Mouse (Mus musculus) bone marrow macrophage, adult 2 months (primary cell): Measurements from ENCODE around the gene Clic3. TPM values are rescaled to one million over a fixed set of nuclear protein-coding genes. Genes with fewer than 3 reads are reported as not detected.

Source experiments
- H3K27ac ChIP-seq: 2 replicates; pipeline ENCODE4 v1.5.1; 2012; ENCODE audit warnings: low read depth, low read length; ENCODE audit not compliant: insufficient read depth
- H3K4me1 ChIP-seq: 2 replicates; pipeline ENCODE4 v1.6.1; 2012; ENCODE audit warnings: low read length; ENCODE audit not compliant: control insufficient read depth, insufficient read depth
- H3K4me3 ChIP-seq: 2 replicates; pipeline ENCODE4 v1.5.1; 2012; ENCODE audit warnings: mild to moderate bottlenecking, low read length, moderate library complexity; ENCODE audit not compliant: insufficient read depth
- CTCF ChIP-seq: IDR thresholded peaks from 2 replicates; pipeline ENCODE4 v1.5.1; 2012; ENCODE audit warnings: low read depth, mild to moderate bottlenecking, low read length, moderate library complexity
- POLR2A ChIP-seq: IDR thresholded peaks from 2 replicates; pipeline ENCODE4 v1.6.1; 2012; ENCODE audit warnings: mild to moderate bottlenecking, low read depth, low read length, borderline replicate concordance
- polyA plus RNA-seq: library from polyadenylated mRNA; stranded (reverse); fragments of >200 nt; gene quantifications from 2 replicates; pipeline ENCODE4 v1.2.4, GENCODE M21; 2012; ENCODE audit not compliant: missing spikeins, insufficient read depth, insufficient read length

Clic3 gene
- polyA plus RNA-seq, 1 experiment = not detected

- Histone ChIP-seq H3K4me1 (no peaks in the 10 kb centered on the region; the same call in 1 of the 2 replicates), H3K4me3 (no peak overlapping the region), H3K27ac (no peak overlapping the region)
- TF ChIP-seq POLR2A (no peak), CTCF (no peak)
These were observed 23.1 kb downstream of the Clic3 start for GRCm38 (mm10) chr2:25479551-25480311.

GRCm38 (mm10) chr2:25480541-25480940 lies 23.9 kb downstream of the Clic3 start:
- Histone ChIP-seq H3K27ac (no peak overlapping the region), H3K4me1 (no peaks in the 10 kb centered on the region; the same call in 1 of the 2 replicates), H3K4me3 (no peak overlapping the region)
- TF ChIP-seq CTCF = no peak
- no peak for TF ChIP-seq POLR2A

DNA sequence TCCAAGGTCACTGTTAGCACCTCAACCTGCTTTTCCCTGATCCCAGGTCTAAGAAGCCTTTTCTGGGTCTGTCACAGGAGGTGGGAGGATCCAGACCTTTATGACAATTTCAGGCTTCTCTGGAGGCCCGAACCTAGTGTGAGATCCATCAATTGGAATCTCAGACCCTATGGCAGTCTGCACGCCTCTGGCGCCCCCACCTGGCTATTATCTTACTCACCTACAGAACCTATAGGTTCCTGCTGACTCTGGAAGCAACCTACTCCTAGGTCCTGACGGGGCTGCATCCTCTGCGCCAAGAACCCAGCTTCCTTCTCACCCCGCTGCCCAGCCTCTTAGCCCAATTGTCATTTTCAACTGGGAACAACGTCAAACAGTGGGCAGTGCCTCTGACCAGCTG lies 26.3 kb downstream of the Clic3 start:
- Histone ChIP-seq H3K4me3 (no peak overlapping the region), H3K27ac (no peak overlapping the region), H3K4me1 (no peaks in the 10 kb centered on the region; the same call in 1 of the 2 replicates)
- TF ChIP-seq POLR2A (no peak), CTCF (peak; percentile 67; the same call in 1 of the 2 replicates)

GRCm38 (mm10) chr2:25484901-25485647 lies 28.4 kb downstream of the Clic3 start:
- Histone ChIP-seq H3K4me3 (no peak overlapping the region), H3K4me1 (0 out of 2 replicates have a peak, but pooled peaks cover 3% of the 10 kb centered on the region), H3K27ac (no peak overlapping the region)
- TF ChIP-seq CTCF (no peak), POLR2A (no peak)

- H3K27ac ChIP-seq = no peak overlapping the region
- no peak overlapping the region for H3K4me3 ChIP-seq
- 0 out of 2 replicates have a peak, but pooled peaks cover 3% of the 10 kb centered on the region for H3K4me1 ChIP-seq
- TF ChIP-seq POLR2A (no peak), CTCF (no peak)
These were observed 31.5 kb downstream of the Clic3 start for GRCm38 (mm10) chr2:25487965-25488670.

DNA sequence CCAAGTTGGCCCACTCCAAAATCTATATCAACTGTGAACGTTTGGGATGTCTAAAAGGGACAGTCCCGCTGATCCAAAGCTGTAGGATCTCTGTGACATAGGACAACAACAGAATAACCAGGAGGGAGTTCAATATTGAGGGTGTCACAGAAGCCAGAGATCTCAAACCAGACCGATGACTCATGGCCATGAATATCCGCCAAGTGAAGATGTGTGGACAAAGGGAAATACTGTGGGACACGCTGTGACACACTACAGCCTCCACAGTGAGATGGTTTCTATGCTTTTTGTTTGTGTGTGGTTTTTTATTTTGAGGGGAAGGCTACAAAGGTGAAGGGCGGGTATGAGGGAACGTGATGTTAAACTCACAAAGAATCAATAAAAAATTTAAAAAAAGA lies 32.0 kb downstream of the Clic3 start:
- H3K4me1 ChIP-seq = 0 out of 2 replicates have a peak, but pooled peaks cover 3% of the 10 kb centered on the region
- H3K4me3 ChIP-seq = no peak overlapping the region
- H3K27ac ChIP-seq = no peak overlapping the region
- TF ChIP-seq CTCF = no peak
- TF ChIP-seq POLR2A = no peak

- peaks cover 16% of the 10 kb centered on the region for H3K4me1 ChIP-seq
- TF ChIP-seq POLR2A (no peak), CTCF (no peak)
- no peak overlapping the region for H3K4me3 ChIP-seq
- no peak overlapping the region for H3K27ac ChIP-seq
These were observed 36.4 kb downstream of the Clic3 start for GRCm38 (mm10) chr2:25492988-25493387.

DNA sequence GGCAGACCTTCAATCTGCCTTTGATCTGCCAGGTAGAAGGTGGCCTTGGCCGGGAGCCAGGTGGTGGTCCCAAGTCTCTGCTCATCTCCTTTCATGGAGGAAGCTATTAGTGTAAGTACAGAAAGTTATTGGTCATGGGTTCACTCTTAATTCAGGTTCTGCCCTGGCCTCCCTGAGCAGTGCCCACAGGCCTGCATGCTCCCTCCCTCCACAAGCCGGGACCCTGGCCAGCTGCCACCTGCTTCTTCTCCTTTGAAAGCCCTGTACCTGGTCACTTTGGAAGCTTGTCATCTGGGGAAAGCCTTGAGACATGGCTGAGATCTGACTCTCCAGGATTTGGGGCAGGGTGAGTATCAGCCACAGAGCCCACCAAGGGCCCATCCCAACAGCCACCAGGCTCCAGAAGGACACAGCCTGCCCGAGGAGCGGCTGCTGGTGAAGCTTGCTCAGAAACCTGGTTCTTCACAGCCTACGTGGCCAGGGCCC lies 36.9 kb downstream of the Clic3 start, which contains the start of gene Lcn12:
Lcn12 (minus strand) TSS at position 436 of the 486 bp plus-strand sequence.
- Histone ChIP-seq H3K4me3 (no peak within 1 kb of the TSS), H3K4me1 (peaks cover 18% of the 10 kb centered on the region), H3K27ac (no peak within 1 kb of the TSS)
- no peak for TF ChIP-seq CTCF
- no peak for TF ChIP-seq POLR2A

- Histone ChIP-seq H3K4me3 (no peak overlapping the region), H3K4me1 (peaks cover 24% of the 10 kb centered on the region), H3K27ac (no peak overlapping the region)
- TF ChIP-seq POLR2A (no peak), CTCF (0 out of 2 replicates have a peak, but pooled peaks have one; percentile 21)
These were observed 39.8 kb downstream of the Clic3 start for GRCm38 (mm10) chr2:25496462-25496861.
